Mouse (Mus musculus) c-Kit-positive CD71-negative TER-119-negative erythroid progenitor cells, embryonic 14.5 days (primary cell): ENCODE results near the gene Cd109.

Source experiments
- DNase-seq: peaks from one replicate; pipeline ENCODE4 v3.0.0-alpha.2; 2013; ENCODE audit warnings: low read depth

Cd109 gene

DNA sequence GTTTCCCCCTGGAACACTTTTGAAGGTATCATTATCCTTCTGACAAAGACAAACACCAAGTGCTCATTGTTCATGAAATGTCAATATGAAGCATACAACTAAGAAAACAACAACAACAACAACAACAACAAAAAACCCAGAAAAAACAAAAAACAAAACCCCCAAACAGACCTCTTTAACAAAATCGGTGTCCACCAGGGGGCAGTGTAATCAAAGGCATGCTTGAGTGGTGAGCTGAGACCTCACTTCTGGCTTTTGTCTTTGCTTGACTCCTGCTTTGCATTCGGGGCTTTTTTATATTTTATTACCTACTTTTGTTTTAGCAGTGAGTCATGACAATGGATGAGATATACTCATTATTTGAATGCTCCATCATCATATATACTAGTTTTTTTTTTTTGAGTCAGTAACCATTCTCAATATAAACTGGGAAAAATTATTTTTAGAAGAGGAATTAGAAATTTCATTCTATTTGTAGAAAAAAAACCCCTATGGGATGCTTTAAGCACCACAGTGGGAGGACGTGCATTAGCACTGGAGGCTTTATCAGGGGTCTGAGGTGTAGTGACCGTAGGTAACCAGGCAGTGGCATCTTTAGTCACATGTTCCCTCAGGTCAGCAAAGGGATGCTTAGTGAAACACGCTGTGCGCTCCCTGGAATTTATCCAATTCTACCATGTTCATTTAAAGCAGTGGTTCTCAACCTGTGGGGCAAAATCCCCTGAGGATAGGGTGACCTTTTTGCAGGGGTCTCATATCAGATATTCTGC, 30.8 kb downstream of the Cd109 start:
- peak; percentile 53 for DNase-seq

- DNase-seq: no peak
Measured at GRCm38 (mm10) chr9:78648641-78649040, 33.3 kb downstream of the Cd109 start.

DNA sequence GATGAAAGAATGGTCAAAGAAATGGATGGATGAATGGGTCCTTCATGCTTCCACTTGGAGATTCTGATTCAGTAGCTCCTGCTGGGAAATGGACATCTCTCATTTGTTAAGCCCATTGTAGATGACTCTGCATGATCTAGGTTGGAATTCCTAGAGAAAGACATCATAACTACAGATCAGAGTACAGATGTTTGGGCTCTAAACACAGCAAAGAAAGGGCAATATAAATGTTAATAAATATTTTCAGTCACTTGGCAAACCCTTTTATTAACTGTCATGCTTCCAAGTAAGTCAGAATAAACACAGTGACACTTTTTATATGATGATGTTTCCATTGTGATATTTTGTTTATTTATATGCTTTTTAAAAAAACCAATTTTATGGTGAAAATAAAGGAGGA, 34.1 kb downstream of the Cd109 start:
- no peak for DNase-seq

GRCm38 (mm10) chr9:78657564-78657963, 42.2 kb downstream of the Cd109 start:
- DNase-seq: no peak

GRCm38 (mm10) chr9:78671446-78671985, 56.2 kb downstream of the Cd109 start:
- no peak for DNase-seq

GRCm38 (mm10) chr9:78700691-78701090, 85.3 kb downstream of the Cd109 start:
- peak; percentile 46 for DNase-seq

GRCm38 (mm10) chr9:78702509-78703239, 87.3 kb downstream of the Cd109 start:
- DNase-seq: no peak

GRCm38 (mm10) chr9:78720888-78721798, 105.8 kb downstream of the Cd109 start:
- no peak for DNase-seq

- no peak for DNase-seq
Measured at GRCm38 (mm10) chr9:78731931-78732330, 116.6 kb downstream of the Cd109 start.

GRCm38 (mm10) chr9:78735519-78735918, 120.2 kb downstream of the Cd109 start:
- DNase-seq: no peak

DNA sequence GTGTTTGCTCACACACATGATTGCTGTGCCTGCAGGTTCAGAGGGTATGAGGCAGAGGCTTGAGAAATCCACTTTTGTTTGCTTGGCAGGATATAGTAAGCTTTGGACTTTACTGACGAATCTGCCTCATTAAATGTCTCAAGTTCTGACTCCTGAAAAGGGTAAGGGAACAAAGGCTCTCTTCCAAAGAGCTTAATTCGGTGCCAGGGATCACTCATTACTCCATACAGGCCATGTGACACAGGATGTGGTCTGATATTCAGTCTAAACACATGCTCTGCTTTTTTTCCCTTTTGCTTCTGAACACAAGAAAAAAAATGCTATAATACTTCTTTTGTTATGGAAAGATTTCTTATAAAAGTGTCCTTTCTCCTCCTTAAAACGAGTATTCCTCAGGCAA, 126.7 kb downstream of the Cd109 start:
- DNase-seq: no peak

DNA sequence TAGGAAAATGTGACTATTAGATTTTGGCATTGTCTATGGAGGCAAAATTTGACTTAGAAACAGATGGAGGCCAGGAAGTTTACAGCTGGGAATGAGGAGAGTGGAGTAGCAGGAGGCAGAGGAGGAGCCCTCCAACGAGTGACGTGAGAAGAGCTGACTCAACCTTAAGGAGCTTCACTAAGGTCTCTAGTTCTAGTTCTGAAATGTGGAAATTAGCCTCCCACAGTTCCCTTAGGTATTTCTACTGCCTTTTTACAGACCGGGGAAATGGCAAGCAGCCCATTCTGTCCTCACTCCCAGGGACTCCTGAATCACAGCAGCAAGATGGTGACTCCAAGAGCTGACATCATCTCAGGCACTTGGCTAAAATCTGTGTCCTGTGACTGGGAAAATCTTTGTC, 134.9 kb downstream of the Cd109 start:
- no peak for DNase-seq
